Mouse (Mus musculus) lung, postnatal 14 days (tissue): Measurements from ENCODE around the gene Cyp4a30b.
"Not testable (repeated sequence)": the region's sequence is repeated elsewhere in the genome, so short reads cannot be mapped to it uniquely, and the experiment has no call there.

Experiments
- DNase-seq: peaks from one replicate; pipeline ENCODE4 v3.0.0; 2021

Cyp4a30b gene

DNA sequence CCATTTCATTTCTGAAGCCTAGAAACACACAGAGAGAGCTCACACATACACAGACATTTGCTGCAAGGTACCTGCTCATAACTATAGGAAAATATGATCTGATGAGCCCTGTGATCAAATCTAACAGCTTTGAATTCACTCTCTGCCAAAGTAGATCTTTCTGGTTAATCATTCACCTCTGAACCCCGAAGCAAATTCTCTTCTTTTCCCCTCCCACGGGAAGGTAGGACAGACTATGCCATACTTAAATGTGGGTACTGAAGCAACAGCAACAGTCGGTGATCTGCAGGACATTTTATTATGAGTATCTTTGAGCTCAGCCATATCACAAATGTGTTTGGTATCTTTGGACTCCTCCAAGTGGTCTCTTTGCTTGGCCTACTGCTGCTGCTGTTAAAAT lies at the start of gene Cyp4a30b:
TSS of gene Cyp4a30b (plus strand) at position 301 of the 400 bp plus-strand sequence.
- DNase-seq: no peak

DNA sequence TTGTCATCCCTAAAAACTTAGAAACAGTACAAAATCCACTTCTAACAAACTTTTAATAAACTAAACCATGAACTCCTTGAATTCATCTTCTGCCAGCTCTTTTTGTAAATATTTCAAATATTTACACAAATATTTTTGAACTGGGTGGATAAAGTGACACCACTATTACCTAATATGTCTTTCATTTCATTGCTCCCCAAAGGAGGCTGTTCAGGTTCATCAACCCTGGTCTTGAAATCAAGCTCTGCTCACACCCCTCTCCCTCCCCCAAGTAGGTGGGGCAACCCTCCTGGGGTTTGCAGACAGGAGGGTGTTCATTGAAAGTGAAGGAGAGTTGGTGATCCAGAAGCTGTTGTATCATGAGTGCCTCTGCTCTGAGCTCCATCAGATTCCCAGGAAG lies 41.1 kb upstream of the Cyp4a30b start, which contains the start of gene Cyp4a12b:
TSS of gene Cyp4a12b (plus strand) at position 301 of the 400 bp plus-strand sequence.
- DNase-seq: not testable (repeated sequence)

DNA sequence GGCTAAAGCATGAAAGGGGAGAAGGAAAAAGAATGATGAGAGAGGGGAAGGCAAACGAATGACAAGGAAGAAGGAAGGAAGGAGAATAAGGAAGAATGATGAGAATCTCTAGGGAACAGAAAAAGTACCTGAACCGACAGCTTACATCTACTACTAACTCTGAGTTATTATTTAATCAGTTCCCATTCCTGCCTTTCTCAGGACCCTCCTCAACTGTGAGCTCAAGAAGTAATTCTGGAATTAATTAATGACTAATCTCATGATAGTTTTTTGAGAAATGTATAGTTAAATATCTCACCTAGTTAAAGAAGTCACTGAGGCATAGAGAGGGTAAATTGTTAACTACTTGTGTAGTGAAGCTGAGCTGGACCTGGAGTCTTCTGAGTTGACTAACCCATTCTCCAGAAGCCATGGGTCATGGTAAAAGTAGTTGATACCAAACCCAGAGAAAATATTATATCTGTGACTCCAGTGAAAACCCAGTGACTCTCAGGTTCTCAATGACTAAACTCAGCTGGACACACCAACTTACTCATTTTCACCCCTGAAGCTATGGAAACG lies 1.7 kb upstream of the Cyp4a30b start:
- DNase-seq: no peak

DNA sequence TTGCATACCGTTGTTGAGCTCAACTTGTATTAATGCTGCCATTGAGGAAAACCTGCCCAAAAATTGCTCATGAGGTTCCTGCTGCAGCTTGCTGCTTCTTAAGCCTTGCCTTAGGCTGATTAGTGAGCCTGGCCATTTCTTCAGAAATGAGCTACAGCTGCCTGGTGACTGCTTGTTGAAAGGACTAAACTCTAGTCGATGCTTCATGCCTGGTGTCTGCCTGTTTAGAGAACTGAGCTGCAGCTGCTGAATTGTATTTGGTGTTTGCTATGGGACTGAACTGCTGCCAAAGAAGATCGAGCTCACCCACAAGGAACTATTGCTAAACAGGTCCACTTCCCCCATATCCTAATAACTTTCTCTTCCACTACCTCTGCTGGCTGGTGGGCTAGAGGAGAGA lies 21.2 kb downstream of the Cyp4a30b start:
- not testable (repeated sequence) for DNase-seq

DNA sequence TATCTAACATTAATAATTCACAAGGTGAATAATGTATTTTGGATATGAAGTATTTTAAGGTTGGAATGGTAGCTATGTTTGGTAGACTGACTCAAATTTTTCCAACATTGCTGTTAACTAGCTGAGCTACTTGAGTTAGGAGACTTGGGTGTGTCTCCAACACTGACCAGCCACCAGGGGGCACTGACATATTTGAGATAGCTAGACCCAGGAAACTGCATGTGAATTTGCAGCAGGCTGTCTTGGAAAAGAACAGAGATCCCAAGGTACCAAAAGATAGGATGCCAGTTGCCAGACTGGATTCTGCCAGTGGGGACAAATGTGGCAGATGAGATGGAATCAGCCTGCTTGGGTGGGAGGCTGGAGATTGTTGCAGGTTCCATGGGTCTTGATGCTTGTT lies 23.6 kb downstream of the Cyp4a30b start:
- peak; percentile 50 for DNase-seq

DNA sequence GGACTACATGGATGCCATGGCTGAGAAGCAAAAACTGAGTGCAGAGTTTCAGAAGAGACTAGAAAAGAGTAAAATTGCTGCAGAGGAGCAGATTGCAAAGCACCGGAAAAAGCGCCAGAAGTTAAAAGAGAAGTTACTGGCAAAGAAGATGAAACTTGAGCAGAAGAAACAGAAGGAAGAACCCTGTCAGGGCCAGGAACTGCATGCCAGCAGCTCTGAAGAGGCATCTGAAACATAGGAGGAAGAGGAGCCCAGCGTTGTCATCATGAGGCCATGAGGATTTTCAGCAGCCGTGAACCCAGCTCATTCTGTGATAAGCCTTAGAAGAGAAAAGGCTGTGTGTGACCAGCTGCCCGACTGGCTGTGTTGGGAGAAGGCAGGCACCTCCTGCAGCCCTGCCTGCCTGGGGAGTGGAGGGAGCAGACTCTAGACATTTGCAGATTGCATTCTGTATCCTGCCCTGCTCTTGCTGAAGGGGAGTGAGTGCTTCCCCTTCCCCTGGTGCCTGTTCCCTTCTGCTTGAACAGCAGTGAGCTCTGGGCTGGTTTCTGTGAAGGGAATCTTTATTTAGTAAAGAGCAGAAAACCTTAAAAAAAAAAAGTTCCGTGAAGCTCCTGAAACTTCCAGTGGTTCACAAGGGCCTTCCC lies 28.7 kb downstream of the Cyp4a30b start:
- DNase-seq: no peak

DNA sequence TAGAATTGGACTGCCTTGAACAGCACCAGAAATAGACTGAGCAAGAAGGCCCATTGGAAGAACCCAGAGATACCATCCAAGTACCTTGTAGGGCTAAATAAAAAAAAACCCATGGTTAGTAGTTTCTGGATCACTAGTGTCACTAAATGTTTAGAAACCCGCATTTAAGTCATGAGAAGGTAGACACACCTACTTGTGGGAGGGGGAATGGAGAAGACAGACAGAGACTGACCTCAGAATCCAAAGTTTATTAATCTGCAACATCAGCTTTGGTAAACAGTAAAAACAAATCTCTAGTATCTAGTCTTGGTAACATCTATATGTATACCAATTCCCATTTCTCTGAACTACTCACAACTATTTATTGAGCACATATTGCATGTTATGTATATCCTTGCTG lies 43.6 kb downstream of the Cyp4a30b start, which contains the start of gene Cyp4a14:
TSS of gene Cyp4a14 (minus strand) at position 142 of the 400 bp plus-strand sequence.
- no peak for DNase-seq

DNA sequence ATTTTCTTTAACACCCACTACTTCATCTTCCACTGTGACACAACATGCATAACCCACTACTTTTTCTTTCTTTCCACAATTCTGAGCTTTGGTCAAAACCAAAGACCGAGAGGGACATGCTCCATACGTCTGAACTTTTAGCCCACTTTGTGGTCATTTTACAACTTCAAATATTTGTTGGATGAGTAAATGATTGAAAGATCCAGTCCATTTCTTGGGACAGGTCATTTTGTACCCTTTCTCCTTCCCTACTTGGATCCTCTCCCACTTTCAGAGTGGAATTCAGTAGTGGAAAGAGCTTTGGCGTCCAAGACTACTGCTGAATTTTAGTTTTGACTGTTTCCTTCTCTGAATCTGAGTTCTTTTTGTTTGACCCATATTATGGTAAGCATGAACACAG lies 45.1 kb downstream of the Cyp4a30b start:
- DNase-seq: no peak

DNA sequence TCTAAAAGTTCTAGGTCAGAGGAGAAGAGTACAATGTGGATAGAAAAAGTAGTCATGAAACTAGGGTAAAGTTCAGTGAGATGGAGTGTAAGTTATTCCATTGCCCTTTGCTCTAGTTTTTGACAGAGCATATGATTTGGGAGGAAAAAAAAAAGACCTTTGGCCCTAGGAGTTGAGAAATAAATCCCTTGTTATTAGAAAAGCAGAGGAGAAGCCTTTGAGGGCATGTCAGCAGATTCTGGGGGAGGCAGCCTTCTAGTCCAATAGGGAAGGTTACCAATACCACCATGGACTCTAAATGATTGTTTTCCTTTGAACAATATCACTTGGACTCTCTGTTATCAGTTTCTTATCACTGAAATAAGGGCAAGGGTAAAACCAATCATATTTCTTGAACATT lies 61.6 kb downstream of the Cyp4a30b start:
- not testable (repeated sequence) for DNase-seq

DNA sequence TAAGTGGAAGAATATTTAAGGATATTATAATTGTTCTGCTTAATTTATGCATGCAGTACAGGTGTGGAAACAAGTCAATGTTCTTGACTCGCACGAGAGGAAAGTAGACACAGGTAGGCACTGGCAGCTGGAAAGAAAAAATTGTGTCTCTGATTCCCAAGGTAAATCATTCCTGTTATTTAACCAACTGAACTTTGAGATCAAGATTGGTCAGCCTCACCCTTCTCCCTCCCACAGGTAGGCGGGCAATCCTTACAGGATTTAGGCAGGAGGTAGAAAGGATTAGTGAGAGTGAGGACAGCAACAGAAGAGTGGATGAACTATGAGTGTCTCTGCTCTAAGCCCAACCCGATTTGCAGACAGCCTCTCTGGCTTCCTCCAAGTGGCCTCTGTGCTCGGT lies 65.6 kb downstream of the Cyp4a30b start, which contains the start of gene Cyp4a10:
TSS of gene Cyp4a10 (plus strand) at position 265 of the 400 bp plus-strand sequence.
- not testable (repeated sequence) for DNase-seq

DNA sequence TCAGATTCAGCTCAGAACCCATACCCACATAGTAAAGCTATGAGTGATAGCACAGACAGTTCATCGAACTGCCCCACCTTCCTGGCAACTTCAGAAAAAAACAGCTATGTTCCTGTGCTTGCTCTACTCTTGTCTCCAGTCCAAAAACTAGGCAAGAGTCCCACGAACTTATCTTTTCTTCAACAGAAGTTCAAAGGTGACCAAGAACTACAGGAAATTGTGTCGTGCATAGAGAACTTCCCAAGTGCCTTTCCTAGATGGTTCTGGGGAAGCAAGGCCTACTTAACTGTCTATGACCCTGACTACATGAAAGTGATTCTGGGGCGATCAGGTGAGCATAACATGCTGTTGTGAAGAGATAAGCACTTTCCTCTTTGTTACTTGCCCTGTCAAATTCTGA lies 67.0 kb downstream of the Cyp4a30b start:
- DNase-seq: no peak
